Mouse (Mus musculus): ENCODE measurements around the gene Adamts4. TPM values are rescaled to one million over a fixed set of nuclear protein-coding genes. Genes with fewer than 3 reads are reported as not detected.
A peak's percentile ranks its signal among the peaks of the same experiment; 100 is the strongest.

The Adamts4 gene
- polyA plus RNA-seq (2012; rRNA removed) = 26.1 and 29.8 TPM in 2 replicates

- DNase-seq = peak in 1 of 2 experiments; percentile 42
- TF ChIP-seq POLR2A (IDR thresholded peaks at IDR 0.05; ENCODE audit: borderline replicate concordance, insufficient read depth, low read length) = no peak
- TF ChIP-seq CTCF (IDR thresholded peaks at IDR 0.05; ENCODE audit: borderline replicate concordance, insufficient read depth, low read depth, low read length) = no peak
- no peaks in the 10 kb centered on the region for H3K27me3 ChIP-seq (ENCODE audit: control insufficient read depth, insufficient read depth, low read length)
- peak within 1 kb of the TSS; percentile 24 for H3K4me3 ChIP-seq (replicated peaks; ENCODE audit: insufficient read depth, low read depth, low read length)
- no peak within 1 kb of the TSS; the same call in 1 of the 2 replicates for H3K27ac ChIP-seq (ENCODE audit: insufficient read depth, low read length)
- WGBS = 3% methylated on average over 5 of the region's 5 CpGs
- peaks cover 3% of the 10 kb centered on the region; the same call in 1 of the 2 replicates for H3K4me1 ChIP-seq (ENCODE audit: control insufficient read depth, insufficient read depth, low read length)
Observed at GRCm38 (mm10) chr1:171249913-171250600, at the start of gene Adamts4. Adamts4 (plus strand) TSS chr1:171250421.

GRCm38 (mm10) chr1:171200769-171201168 is 49.5 kb upstream of the Adamts4 start:
- no peak for DNase-seq
- no peak overlapping the region for H3K4me3 ChIP-seq (replicated peaks; ENCODE audit: insufficient read depth, low read depth, low read length)
- WGBS = 94% methylated on average over 1 of the region's 1 CpGs
- H3K4me1 ChIP-seq (ENCODE audit: control insufficient read depth, insufficient read depth, low read length) = no peaks in the 10 kb centered on the region
- TF ChIP-seq CTCF (IDR thresholded peaks at IDR 0.05; ENCODE audit: borderline replicate concordance, insufficient read depth, low read depth, low read length) = no peak
- no peak for TF ChIP-seq POLR2A (IDR thresholded peaks at IDR 0.05; ENCODE audit: borderline replicate concordance, insufficient read depth, low read length)
- no peaks in the 10 kb centered on the region; the same call in 1 of the 2 replicates for H3K27me3 ChIP-seq (ENCODE audit: control insufficient read depth, insufficient read depth, low read length)
- no peak overlapping the region for H3K27ac ChIP-seq (ENCODE audit: insufficient read depth, low read length)

GRCm38 (mm10) chr1:171203471-171204248 is 46.6 kb upstream of the Adamts4 start:
- DNase-seq = no peak
- WGBS = 55% methylated on average over 11 of the region's 11 CpGs
- Histone ChIP-seq H3K27ac (ENCODE audit: insufficient read depth, low read length) (no peak overlapping the region), H3K27me3 (ENCODE audit: control insufficient read depth, insufficient read depth, low read length) (no peaks in the 10 kb centered on the region), H3K4me3 (replicated peaks; ENCODE audit: insufficient read depth, low read depth, low read length) (no peak overlapping the region), H3K4me1 (ENCODE audit: control insufficient read depth, insufficient read depth, low read length) (no peaks in the 10 kb centered on the region)
- TF ChIP-seq POLR2A (IDR thresholded peaks at IDR 0.05; ENCODE audit: borderline replicate concordance, insufficient read depth, low read length) (no peak), CTCF (IDR thresholded peaks at IDR 0.05; ENCODE audit: borderline replicate concordance, insufficient read depth, low read depth, low read length) (no peak)

- Histone ChIP-seq H3K27me3 (ENCODE audit: control insufficient read depth, insufficient read depth, low read length) (no peaks in the 10 kb centered on the region), H3K27ac (ENCODE audit: insufficient read depth, low read length) (no peak overlapping the region), H3K4me1 (ENCODE audit: control insufficient read depth, insufficient read depth, low read length) (no peaks in the 10 kb centered on the region), H3K4me3 (replicated peaks; ENCODE audit: insufficient read depth, low read depth, low read length) (no peak overlapping the region)
- no peak for DNase-seq
- 57% methylated on average over 7 of the region's 7 CpGs for WGBS
- no peak for TF ChIP-seq CTCF (IDR thresholded peaks at IDR 0.05; ENCODE audit: borderline replicate concordance, insufficient read depth, low read depth, low read length)
- TF ChIP-seq POLR2A (IDR thresholded peaks at IDR 0.05; ENCODE audit: borderline replicate concordance, insufficient read depth, low read length) = no peak
Observed at GRCm38 (mm10) chr1:171204249-171204644, 46.0 kb upstream of the Adamts4 start.

GRCm38 (mm10) chr1:171205704-171206493 is 44.3 kb upstream of the Adamts4 start:
- TF ChIP-seq CTCF (IDR thresholded peaks at IDR 0.05; ENCODE audit: borderline replicate concordance, insufficient read depth, low read depth, low read length) (no peak), POLR2A (IDR thresholded peaks at IDR 0.05; ENCODE audit: borderline replicate concordance, insufficient read depth, low read length) (no peak)
- H3K4me1 ChIP-seq (ENCODE audit: control insufficient read depth, insufficient read depth, low read length) = no peaks in the 10 kb centered on the region
- no peak for DNase-seq
- H3K27ac ChIP-seq (ENCODE audit: insufficient read depth, low read length) = no peak overlapping the region
- peaks cover 1% of the 10 kb centered on the region; the same call in 1 of the 2 replicates for H3K27me3 ChIP-seq (ENCODE audit: control insufficient read depth, insufficient read depth, low read length)
- 74% methylated on average over 6 of the region's 6 CpGs for WGBS
- H3K4me3 ChIP-seq (replicated peaks; ENCODE audit: insufficient read depth, low read depth, low read length) = no peak overlapping the region

- DNase-seq = no peak
- WGBS = 11% methylated on average over 4 of the region's 4 CpGs
- TF ChIP-seq POLR2A (IDR thresholded peaks at IDR 0.05; ENCODE audit: borderline replicate concordance, insufficient read depth, low read length) (no peak), CTCF (IDR thresholded peaks at IDR 0.05; ENCODE audit: borderline replicate concordance, insufficient read depth, low read depth, low read length) (no peak)
- H3K4me3 ChIP-seq (replicated peaks; ENCODE audit: insufficient read depth, low read depth, low read length) = no peak overlapping the region
- no peak overlapping the region for H3K27ac ChIP-seq (ENCODE audit: insufficient read depth, low read length)
- no peaks in the 10 kb centered on the region for H3K4me1 ChIP-seq (ENCODE audit: control insufficient read depth, insufficient read depth, low read length)
- peaks cover 1% of the 10 kb centered on the region; the same call in 1 of the 2 replicates for H3K27me3 ChIP-seq (ENCODE audit: control insufficient read depth, insufficient read depth, low read length)
Observed at GRCm38 (mm10) chr1:171209409-171209808, 40.8 kb upstream of the Adamts4 start.

GRCm38 (mm10) chr1:171212854-171213253 is 37.4 kb upstream of the Adamts4 start:
- 35% methylated on average over 3 of the region's 3 CpGs for WGBS
- DNase-seq = no peak
- no peak overlapping the region for H3K4me3 ChIP-seq (replicated peaks; ENCODE audit: insufficient read depth, low read depth, low read length)
- H3K27me3 ChIP-seq (ENCODE audit: control insufficient read depth, insufficient read depth, low read length) = peaks cover 1% of the 10 kb centered on the region; the same call in 1 of the 2 replicates
- H3K27ac ChIP-seq (ENCODE audit: insufficient read depth, low read length) = no peak overlapping the region
- TF ChIP-seq POLR2A (IDR thresholded peaks at IDR 0.05; ENCODE audit: borderline replicate concordance, insufficient read depth, low read length) (no peak), CTCF (IDR thresholded peaks at IDR 0.05; ENCODE audit: borderline replicate concordance, insufficient read depth, low read depth, low read length) (no peak)
- no peaks in the 10 kb centered on the region for H3K4me1 ChIP-seq (ENCODE audit: control insufficient read depth, insufficient read depth, low read length)

Data from cerebellum, adult 2 months (tissue).